Mouse (Mus musculus) bone marrow macrophage, adult 2 months (primary cell): ENCODE measurements around the gene Nfil3. TPM values are rescaled to one million over a fixed set of nuclear protein-coding genes. Genes with fewer than 3 reads are reported as not detected.

Experiments
- H3K27ac ChIP-seq: 2 replicates; pipeline ENCODE4 v1.5.1; 2012; ENCODE audit warnings: low read depth, low read length; ENCODE audit not compliant: insufficient read depth
- H3K4me1 ChIP-seq: 2 replicates; pipeline ENCODE4 v1.6.1; 2012; ENCODE audit warnings: low read length; ENCODE audit not compliant: control insufficient read depth, insufficient read depth
- H3K4me3 ChIP-seq: 2 replicates; pipeline ENCODE4 v1.5.1; 2012; ENCODE audit warnings: mild to moderate bottlenecking, low read length, moderate library complexity; ENCODE audit not compliant: insufficient read depth
- CTCF ChIP-seq: IDR thresholded peaks from 2 replicates; pipeline ENCODE4 v1.5.1; 2012; ENCODE audit warnings: low read depth, mild to moderate bottlenecking, low read length, moderate library complexity
- POLR2A ChIP-seq: IDR thresholded peaks from 2 replicates; pipeline ENCODE4 v1.6.1; 2012; ENCODE audit warnings: mild to moderate bottlenecking, low read depth, low read length, borderline replicate concordance
- polyA plus RNA-seq: library from polyadenylated mRNA; stranded (reverse); fragments of >200 nt; gene quantifications from 2 replicates; pipeline ENCODE4 v1.2.4, GENCODE M21; 2012; ENCODE audit not compliant: missing spikeins, insufficient read depth, insufficient read length

Gene Nfil3
- polyA plus RNA-seq, 1 experiment = 11.7 TPM

DNA sequence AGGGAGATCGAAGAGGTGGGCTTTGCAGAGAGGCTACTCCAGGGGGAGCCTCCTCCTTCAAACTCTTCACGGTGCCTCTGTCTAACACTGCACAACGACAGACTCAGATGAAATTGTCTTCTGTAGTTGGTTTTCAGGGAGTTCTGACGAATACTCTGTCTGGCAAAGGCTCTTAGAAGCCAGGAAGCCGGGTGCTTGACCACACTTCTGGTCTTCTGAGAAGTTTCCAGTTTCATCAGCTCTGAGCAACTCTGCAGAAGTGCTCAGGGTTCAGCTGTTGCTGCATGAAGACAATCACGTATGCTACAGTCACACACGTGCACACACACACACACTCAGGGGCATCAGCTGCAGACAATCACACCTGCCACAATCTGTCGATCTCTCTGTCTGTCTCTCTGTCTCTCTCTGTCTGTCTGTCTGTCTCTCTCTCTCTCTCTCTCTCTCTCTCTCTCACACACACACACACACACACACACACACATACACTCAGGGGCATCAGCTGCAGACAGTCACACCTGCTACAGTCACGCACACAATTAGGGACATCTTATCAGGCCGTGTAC is 5.4 kb upstream of the Nfil3 start:
- Histone ChIP-seq H3K4me3 (no peak overlapping the region), H3K4me1 (peaks cover 28% of the 10 kb centered on the region), H3K27ac (no peak overlapping the region)
- TF ChIP-seq CTCF (no peak), POLR2A (no peak)

DNA sequence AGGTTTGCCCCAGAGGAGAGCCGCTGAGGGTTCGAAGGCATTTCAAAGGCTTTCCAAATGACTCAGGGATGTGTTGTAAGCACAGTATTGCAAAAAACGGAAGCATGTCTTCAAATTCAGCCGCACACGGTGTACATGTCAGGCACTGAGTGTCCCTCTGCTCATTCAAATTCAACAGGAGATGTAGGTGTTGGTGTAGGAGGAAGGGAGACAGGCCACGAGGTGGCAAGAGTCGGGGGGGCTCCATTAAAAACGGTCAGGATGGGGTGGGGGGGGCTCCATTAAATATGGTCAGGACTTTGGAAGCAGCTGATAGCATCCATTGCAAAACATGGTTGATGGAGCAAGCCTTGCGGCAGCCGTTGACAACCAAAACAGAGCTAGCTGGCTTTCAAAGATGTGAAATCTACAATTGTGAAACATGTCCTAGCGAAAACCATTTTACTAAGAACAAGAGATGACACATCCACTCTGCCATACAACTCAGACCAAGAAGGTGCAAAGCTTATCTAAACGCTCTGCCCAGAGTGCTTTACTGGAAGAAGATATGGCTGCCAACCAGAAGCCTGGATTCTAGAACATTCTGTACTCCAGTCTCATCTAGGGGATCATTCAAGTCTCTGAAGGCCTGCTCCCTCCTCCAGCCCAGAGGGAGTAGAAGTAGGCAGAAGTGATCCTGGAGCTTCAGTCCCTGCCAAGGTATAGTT is 4.8 kb upstream of the Nfil3 start:
- Histone ChIP-seq H3K4me1 (peaks cover 28% of the 10 kb centered on the region), H3K4me3 (no peak overlapping the region), H3K27ac (peak overlapping the region; percentile 34)
- TF ChIP-seq POLR2A (no peak), CTCF (no peak)

DNA sequence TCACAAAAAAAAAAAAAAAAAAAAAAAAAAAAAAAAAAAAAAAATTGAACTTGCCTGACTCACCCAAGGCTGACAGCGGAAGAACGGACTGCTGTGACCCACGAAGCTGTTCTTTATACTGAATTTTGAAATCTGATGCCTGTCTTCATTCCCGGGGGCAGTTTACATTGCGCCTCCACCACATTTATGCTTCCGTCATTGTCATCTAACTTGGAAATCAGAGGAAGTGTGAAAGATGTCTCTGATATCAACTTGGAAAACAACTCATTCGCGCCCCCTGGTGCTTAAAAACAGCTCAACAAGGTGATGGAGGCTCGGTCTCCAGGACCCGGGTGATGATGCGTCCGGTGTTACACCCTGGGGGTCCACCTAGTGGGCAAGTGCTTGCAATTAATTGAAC is 1.8 kb upstream of the Nfil3 start:
- Histone ChIP-seq H3K4me3 (peak overlapping the region; percentile 27; the same call in 1 of the 2 replicates), H3K4me1 (peaks cover 30% of the 10 kb centered on the region), H3K27ac (0 out of 2 replicates have a peak overlapping the region, but pooled peaks have one; percentile 3)

DNA sequence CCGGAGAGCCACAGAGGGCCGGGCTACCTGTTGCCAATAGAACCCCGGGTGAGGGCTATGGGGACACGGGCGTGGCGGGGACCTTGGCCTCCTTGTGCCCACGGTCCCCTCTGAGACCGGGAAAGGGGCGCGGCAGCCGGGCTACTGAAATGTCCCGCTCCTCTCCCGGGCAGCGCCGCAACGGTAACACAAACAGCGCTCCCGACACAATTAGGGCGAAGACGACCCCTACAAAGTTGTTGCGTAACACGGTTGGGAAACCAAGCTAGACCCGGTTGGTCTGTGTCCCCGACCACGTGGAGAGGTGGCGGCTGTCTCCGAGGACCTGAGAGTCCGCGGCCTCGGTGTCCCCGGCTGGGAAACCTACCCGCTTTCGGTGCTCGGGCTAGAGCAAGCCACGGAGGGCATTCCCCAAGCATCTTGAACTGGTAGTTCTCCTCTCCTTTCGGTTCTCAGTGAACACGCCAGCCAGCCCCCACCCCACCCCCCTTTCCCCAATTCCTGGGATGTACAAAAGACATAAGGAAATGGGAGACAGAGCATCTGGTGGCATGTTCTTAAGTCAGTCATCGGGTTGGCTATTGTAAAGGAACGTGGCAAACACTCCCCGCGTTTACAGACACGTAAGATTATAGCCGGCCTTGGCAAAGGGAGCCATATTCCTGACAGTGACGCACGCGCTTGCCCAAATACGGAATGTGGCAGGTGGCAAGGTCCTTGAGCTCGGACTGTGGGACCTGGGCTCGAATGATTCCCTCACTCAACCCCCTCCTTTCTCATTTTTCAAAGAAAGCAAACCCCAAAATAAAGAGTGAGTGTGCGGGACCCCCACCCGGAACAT is 788 bp upstream of the Nfil3 start:
- peaks cover 36% of the 10 kb centered on the region for H3K4me1 ChIP-seq
- no peak for TF ChIP-seq POLR2A
- H3K27ac ChIP-seq = peak overlapping the region; percentile 14
- peak overlapping the region; percentile 70 for H3K4me3 ChIP-seq

More for the DNA sequence above, 1.8 kb upstream of the Nfil3 start:
- TF ChIP-seq POLR2A (no peak), CTCF (peak; percentile 56; the same call in 1 of the 2 replicates)

DNA sequence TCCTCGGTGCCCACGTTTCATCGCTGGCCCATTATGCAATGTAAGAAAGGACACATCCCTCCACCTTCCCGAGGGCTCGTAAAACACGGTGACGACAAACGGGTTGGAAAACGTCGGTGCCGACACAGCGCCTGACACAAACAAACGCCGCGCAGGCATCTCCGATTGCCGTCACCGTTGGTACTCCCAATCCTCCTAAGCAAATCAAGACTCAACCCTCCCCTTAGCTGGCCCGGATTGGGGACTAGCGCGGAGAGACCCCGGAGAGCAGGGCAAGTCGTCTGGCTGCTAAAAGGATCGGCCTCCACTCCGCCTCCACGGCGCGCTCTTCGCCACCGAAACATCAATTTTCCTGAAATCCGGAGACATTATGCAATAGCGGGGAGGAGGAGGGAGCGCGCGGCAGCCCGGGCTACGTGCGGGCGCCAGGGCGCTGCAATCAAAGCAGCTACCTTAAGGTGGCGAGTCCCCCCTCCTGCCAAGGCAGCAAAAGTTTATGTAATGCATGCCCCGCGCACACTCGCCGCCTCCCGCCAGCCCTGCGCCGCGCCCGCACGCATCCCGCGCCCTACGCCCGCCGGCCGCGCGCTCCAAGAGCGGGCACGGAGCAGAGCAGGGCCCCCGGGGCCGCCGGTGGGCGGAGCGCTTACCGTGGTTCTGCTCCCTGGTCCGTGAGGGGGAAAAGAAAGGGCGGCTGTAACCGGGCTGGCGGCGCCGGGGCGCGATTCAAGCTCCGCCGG is 492 bp downstream of the Nfil3 start:
- H3K27ac ChIP-seq = peak overlapping the region; percentile 32
- no peak for TF ChIP-seq CTCF
- no peak for TF ChIP-seq POLR2A
- peak overlapping the region; percentile 85 for H3K4me3 ChIP-seq
- peaks cover 34% of the 10 kb centered on the region for H3K4me1 ChIP-seq

DNA sequence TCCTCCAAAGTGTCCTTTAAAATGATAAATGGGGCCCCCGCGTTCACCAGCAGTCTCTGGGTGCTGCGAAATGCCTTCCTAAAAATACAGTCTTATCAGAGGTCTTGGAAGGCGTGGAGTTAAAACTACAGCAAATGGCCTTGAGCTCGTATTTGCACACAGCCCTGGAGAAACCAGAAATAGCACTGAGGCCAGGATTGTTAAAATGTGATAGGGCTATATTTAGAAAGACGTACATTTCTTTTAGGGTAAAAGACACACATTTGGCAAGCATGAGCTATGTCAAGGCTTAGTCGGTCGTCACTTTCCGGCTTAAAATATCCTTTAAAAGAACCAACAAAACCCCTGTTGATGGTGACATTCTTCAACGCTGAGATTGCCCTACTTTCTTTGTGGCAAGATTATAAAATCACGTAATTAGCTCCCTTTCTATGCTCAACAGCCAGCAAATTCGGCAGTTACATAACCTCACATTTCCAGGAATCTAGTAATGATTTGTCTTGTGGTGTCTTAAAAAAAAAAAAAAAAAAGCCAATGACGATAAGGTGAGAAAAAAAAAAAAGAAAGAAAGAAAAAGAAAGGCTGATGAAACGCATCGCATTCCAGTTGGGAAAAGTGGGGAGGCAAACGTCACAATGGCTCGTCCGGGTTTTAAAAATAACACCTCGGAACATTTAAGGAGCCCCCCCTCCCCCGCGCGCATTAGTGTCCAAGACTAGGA is 1.4 kb downstream of the Nfil3 start:
- peak overlapping the region; percentile 85 for H3K4me3 ChIP-seq
- TF ChIP-seq POLR2A = no peak
- no peak for TF ChIP-seq CTCF
- H3K4me1 ChIP-seq = peaks cover 32% of the 10 kb centered on the region
- no peak overlapping the region for H3K27ac ChIP-seq

DNA sequence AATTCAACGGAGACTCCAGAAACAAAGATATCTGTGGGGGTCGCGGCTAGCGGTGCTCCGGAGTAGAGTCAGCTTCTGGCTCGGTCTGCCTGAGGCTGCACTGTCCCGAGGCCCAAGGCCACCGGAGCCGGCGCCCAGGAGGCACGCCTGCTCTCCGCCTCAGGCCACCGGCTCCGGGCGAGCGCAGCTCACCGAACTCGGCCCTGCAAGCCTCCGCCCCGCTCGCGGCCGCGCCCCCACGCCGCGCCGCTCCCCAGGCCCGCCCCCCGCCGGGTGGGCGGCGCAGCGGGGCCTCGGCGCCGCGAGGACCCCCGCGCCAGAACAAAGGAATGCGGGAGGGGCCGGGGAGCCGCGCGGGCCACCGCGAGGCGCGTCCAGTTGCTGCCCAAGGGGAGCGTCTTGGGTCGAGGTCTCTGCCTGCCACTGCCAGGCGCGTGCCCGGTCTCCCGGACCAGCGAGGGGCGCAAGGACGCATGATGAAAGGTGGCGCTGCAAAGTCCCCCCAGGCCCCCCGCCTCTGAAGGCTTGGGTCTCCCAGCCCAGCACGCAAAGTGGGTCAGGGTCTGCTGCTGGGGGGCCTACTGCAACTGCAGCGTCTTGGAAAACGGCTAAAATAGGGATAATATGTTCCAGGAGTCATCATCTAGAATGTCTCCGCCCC is 2.4 kb downstream of the Nfil3 start:
- H3K27ac ChIP-seq = no peak overlapping the region
- peaks cover 29% of the 10 kb centered on the region for H3K4me1 ChIP-seq
- TF ChIP-seq CTCF (no peak), POLR2A (no peak)
- H3K4me3 ChIP-seq = peak overlapping the region; percentile 60

DNA sequence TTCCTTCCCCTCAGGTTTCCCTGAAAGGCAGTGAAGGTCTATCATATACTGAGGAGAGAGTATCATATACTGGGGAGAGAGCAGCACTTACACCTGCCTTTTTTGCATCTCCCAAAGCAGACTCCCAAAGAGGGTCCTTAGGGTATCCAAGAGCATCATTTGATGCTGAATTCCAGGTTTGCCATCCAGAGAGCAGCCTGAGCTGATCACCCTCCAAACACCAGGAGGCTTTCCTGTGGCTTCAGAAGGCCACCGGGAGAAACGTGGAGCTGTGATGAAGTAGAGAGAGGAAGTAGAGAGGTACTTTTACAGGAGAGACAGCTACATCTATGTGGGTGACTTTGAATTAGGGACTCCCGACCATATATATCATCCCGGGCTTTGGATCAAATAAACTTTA is 3.1 kb downstream of the Nfil3 start:
- TF ChIP-seq POLR2A (no peak), CTCF (no peak)
- H3K4me3 ChIP-seq = peak overlapping the region; percentile 60; the same call in 1 of the 2 replicates
- peaks cover 27% of the 10 kb centered on the region for H3K4me1 ChIP-seq
- no peak overlapping the region for H3K27ac ChIP-seq
